Mouse (Mus musculus) ES-Bruce4 (cell line): ENCODE data around the gene E130308A19Rik.

Experiments used
- CTCF ChIP-seq: IDR thresholded peaks from one replicate; pipeline ENCODE4 v1.8.1; 2011; ENCODE audit warnings: low read depth, low read length
- POLR2A ChIP-seq: IDR thresholded peaks from one replicate; pipeline ENCODE4 v1.8.1; 2011; ENCODE audit warnings: low read length; ENCODE audit not compliant: insufficient read depth

GRCm38 (mm10) chr4:59639163-59639562, 13.2 kb downstream of the E130308A19Rik start:
- no peak for TF ChIP-seq POLR2A
- no peak for TF ChIP-seq CTCF
